Mouse (Mus musculus) midbrain, embryonic 11.5 days (tissue): ENCODE measurements around the gene Rdh7. TPM values are rescaled to one million over a fixed set of nuclear protein-coding genes. Genes with fewer than 3 reads are reported as not detected.

Source experiments
- ATAC-seq: fragments of 200-750 bp; cut with Nextera tagmentation; 2 replicates; pipeline ENCODE4 v1.8.0; 2017; ENCODE audit warnings: moderate TSS enrichment, moderate library complexity; ENCODE audit not compliant: low FRiP score
- DNase-seq: peaks from one replicate; pipeline ENCODE4 v3.0.0; 2015; ENCODE audit warnings: low spot score; ENCODE audit errors: missing footprints
- H3K27ac ChIP-seq: fragments of 300-500 bp; sonication (generic); 2 replicates; pipeline ENCODE4 v1.5.1; 2014; ENCODE audit warnings: low read depth, low read length
- H3K27me3 ChIP-seq: fragments of 300-500 bp; sonication (generic); 2 replicates; pipeline ENCODE4 v1.6.1; 2014; ENCODE audit warnings: mild to moderate bottlenecking, low read length, moderate library complexity, mixed read lengths; ENCODE audit not compliant: control insufficient read depth, insufficient read depth
- H3K36me3 ChIP-seq: fragments of 300-500 bp; sonication (generic); 2 replicates; pipeline ENCODE4 v1.6.1; 2014; ENCODE audit warnings: mild to moderate bottlenecking, low read length, moderate library complexity, mixed read lengths; ENCODE audit not compliant: control insufficient read depth, insufficient read depth
- H3K4me1 ChIP-seq: fragments of 300-500 bp; sonication (generic); 2 replicates; pipeline ENCODE4 v1.6.1; 2014; ENCODE audit warnings: low read length; ENCODE audit not compliant: control insufficient read depth, insufficient read depth
- H3K4me2 ChIP-seq: fragments of 300-500 bp; sonication (generic); 2 replicates; pipeline ENCODE4 v1.6.1; 2014; ENCODE audit warnings: mild to moderate bottlenecking, moderate library complexity
- H3K4me3 ChIP-seq: fragments of 300-500 bp; sonication (generic); 2 replicates; pipeline ENCODE4 v1.5.1; 2014; ENCODE audit warnings: low read depth, low read length
- H3K9ac ChIP-seq: fragments of 300-500 bp; sonication (generic); 2 replicates; pipeline ENCODE4 v1.6.1; 2014; ENCODE audit warnings: low read length
- H3K9me3 ChIP-seq: fragments of 300-500 bp; sonication (generic); 2 replicates; pipeline ENCODE4 v1.6.1; 2016; ENCODE audit warnings: low read length; ENCODE audit not compliant: control insufficient read depth
- WGBS: fragments of 180-500 bp; shearing (Covaris S2); extraction: QIAGEN DNeasy Blood & Tissue Kit; methylation state at CpG from one replicate; pipeline ENCODE4 v1.1.7; 2014; 5-methylcytosine and 5-hydroxymethylcytosine counted together
- polyA plus RNA-seq: library from polyadenylated mRNA; unstranded; fragments of >200 nt; fragmentation: Nextera tagmentation; extraction: Ambion mirVana; gene quantifications from 2 replicates; pipeline ENCODE4 v1.2.1, GENCODE M21; 2014

Rdh7 gene
- not detected in 2 replicates for polyA plus RNA-seq

- ATAC-seq (no peak), DNase-seq (no peak)
- no peak within 1 kb of the TSS for H3K4me2 ChIP-seq
- H3K4me3 ChIP-seq, result no peak within 1 kb of the TSS
- no peaks in the 10 kb centered on the region for H3K4me1 ChIP-seq
- H3K36me3 ChIP-seq, result no peaks in the 10 kb centered on the region
- H3K27ac ChIP-seq, result no peak within 1 kb of the TSS
- H3K9me3 ChIP-seq, result no peaks in the 10 kb centered on the region
- no peaks in the 10 kb centered on the region for H3K27me3 ChIP-seq
- H3K9ac ChIP-seq, result no peak within 1 kb of the TSS
Measured at GRCm38 (mm10) chr10:127888605-127889004, at the start of gene Rdh7. Gene Rdh7 (minus strand): TSS chr10:127888817.

DNA sequence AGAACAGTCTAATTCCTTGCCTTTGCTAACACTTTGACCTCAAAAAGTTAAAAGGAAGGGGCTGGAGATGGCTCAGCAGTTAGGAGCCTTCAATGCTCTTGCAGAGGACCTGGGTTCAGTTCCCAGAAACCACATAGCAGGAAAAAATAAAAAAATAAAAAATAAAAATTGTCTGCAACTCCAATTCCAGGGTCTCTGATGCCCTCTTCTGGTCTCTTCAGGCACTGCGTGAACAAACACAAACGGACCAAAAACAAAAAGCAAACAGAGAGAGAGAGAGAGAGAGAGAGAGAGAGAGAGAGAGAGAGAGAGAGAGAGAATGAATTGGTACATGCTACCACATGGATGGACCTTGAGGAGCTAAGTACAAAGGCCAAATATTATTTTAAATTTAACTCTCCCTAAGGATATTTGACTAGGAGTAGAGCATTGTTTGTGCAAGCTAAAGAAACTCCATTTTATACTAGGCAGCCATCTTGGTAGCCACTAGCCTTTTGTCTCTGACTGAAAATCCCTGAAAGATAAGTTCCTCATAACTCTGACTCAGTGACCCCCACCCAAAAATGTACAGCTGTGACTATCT is 48.9 kb upstream of the Rdh7 start:
- no peak for ATAC-seq

DNA sequence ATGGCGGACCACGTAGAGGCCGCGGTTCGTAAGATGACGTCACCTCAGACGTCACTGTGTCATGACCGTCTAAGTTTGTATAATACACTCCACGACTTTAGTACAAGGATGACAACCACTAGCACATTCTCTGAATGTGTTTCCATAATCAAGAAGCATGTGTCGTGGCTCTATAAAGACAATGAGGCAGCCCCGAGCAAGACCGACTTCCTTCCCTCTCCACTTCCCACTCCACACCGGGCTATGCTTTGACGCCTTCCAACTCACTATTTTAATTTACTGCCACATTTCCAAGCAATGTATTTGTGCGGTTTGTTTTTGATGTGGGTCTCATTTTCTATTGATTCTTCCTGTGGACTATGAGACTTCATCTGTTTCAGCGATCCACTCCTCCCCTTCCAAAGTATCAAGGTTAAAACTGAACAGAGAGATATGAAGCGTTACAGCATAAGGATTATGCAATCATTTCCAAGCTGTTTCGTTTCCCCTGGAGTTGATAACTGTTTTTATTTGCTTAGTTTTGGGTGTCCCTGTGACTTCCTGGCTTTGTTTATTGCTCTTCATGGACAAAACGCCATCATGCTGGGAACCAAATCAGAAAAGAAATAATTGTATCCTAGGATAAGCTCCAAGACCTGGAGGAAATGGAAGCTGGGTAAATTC is 48.3 kb upstream of the Rdh7 start:
- no peaks in the 10 kb centered on the region for H3K4me1 ChIP-seq
- H3K9me3 ChIP-seq, result no peaks in the 10 kb centered on the region
- ATAC-seq (no peak), DNase-seq (no peak)
- H3K9ac ChIP-seq, result no peak overlapping the region
- H3K27ac ChIP-seq, result no peak overlapping the region
- no peak overlapping the region for H3K4me3 ChIP-seq
- H3K36me3 ChIP-seq, result no peaks in the 10 kb centered on the region
- no peaks in the 10 kb centered on the region for H3K27me3 ChIP-seq
- WGBS, result 86% methylated on average over 19 of the region's 19 CpGs
- no peak overlapping the region for H3K4me2 ChIP-seq

More for the DNA sequence above, 48.9 kb upstream of the Rdh7 start:
- Histone ChIP-seq H3K4me1 (no peaks in the 10 kb centered on the region), H3K4me3 (no peak overlapping the region), H3K4me2 (no peak overlapping the region), H3K9ac (no peak overlapping the region), H3K27me3 (no peaks in the 10 kb centered on the region), H3K36me3 (no peaks in the 10 kb centered on the region), H3K27ac (no peak overlapping the region), H3K9me3 (no peaks in the 10 kb centered on the region)
- peak; percentile 91 for DNase-seq
- WGBS, result 4% methylated on average over 2 of the region's 2 CpGs

- DNase-seq (no peak), ATAC-seq (no peak)
- Histone ChIP-seq H3K4me1 (no peaks in the 10 kb centered on the region), H3K36me3 (no peaks in the 10 kb centered on the region), H3K4me3 (no peak overlapping the region), H3K27me3 (no peaks in the 10 kb centered on the region), H3K9me3 (no peaks in the 10 kb centered on the region), H3K27ac (no peak overlapping the region), H3K9ac (no peak overlapping the region), H3K4me2 (no peak overlapping the region)
- WGBS, result 87% methylated on average over 8 of the region's 8 CpGs
Measured at GRCm38 (mm10) chr10:127936271-127936670, 47.7 kb upstream of the Rdh7 start.

DNA sequence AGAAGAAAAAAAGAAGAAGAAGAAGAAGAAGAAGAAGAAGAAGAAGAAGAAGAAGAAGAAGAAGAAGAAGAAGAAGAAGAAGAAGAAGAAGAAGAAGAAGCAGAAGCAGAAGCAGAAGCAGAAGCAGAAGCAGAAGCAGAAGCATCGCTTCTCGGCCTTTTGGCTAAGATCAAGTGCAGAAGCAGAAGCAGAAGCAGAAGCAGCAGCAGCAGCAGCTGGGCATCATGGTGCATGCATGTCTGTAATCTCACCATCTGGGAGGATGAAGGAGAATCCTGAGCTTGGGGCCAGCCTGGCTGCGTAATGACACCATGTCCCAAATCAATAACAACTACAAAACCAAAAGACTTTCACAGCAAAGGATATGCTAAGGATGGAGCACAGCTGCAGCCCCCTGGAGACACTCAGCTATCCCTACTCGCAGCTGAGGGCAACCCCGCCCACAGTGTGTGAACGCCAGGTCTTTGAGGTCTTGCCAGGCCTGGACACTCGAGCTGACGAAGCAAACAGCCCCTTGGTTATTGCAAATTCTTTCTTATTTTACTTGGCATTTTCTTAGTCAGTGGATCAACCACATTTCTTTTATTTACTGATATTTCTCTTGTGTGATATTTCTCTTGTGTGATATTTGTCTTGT is 43.8 kb upstream of the Rdh7 start:
- 76% methylated on average over 8 of the region's 8 CpGs for WGBS
- Histone ChIP-seq H3K9ac (no peak overlapping the region), H3K4me1 (no peaks in the 10 kb centered on the region), H3K4me3 (no peak overlapping the region), H3K36me3 (no peaks in the 10 kb centered on the region), H3K27me3 (no peaks in the 10 kb centered on the region), H3K27ac (no peak overlapping the region), H3K9me3 (no peaks in the 10 kb centered on the region), H3K4me2 (no peak overlapping the region)
- DNase-seq (no peak), ATAC-seq (no peak)

- H3K4me2 ChIP-seq, result no peak overlapping the region
- DNase-seq (no peak), ATAC-seq (no peak)
- 86% methylated on average over 2 of the region's 2 CpGs for WGBS
- no peak overlapping the region for H3K9ac ChIP-seq
- no peak overlapping the region for H3K4me3 ChIP-seq
- no peaks in the 10 kb centered on the region for H3K4me1 ChIP-seq
- no peaks in the 10 kb centered on the region for H3K9me3 ChIP-seq
- no peaks in the 10 kb centered on the region for H3K27me3 ChIP-seq
- no peak overlapping the region for H3K27ac ChIP-seq
- H3K36me3 ChIP-seq, result no peaks in the 10 kb centered on the region
Measured at GRCm38 (mm10) chr10:127927737-127928136, 39.1 kb upstream of the Rdh7 start.

- Histone ChIP-seq H3K27me3 (no peaks in the 10 kb centered on the region), H3K4me1 (no peaks in the 10 kb centered on the region), H3K27ac (no peak overlapping the region), H3K4me2 (no peak overlapping the region), H3K9me3 (no peaks in the 10 kb centered on the region), H3K4me3 (no peak overlapping the region), H3K36me3 (no peaks in the 10 kb centered on the region), H3K9ac (no peak overlapping the region)
- no peak for DNase-seq
- 79% methylated on average over 7 of the region's 7 CpGs for WGBS
- no peak for ATAC-seq
Measured at GRCm38 (mm10) chr10:127924597-127925378, 36.2 kb upstream of the Rdh7 start.

- H3K27me3 ChIP-seq, result no peaks in the 10 kb centered on the region
- no peaks in the 10 kb centered on the region for H3K4me1 ChIP-seq
- no peak overlapping the region for H3K4me3 ChIP-seq
- H3K9me3 ChIP-seq, result no peaks in the 10 kb centered on the region
- no peak overlapping the region for H3K9ac ChIP-seq
- H3K27ac ChIP-seq, result no peak overlapping the region
- no peaks in the 10 kb centered on the region for H3K36me3 ChIP-seq
- no peak for DNase-seq
- ATAC-seq, result no peak
- WGBS, result 92% methylated on average over 8 of the region's 8 CpGs
- H3K4me2 ChIP-seq, result no peak overlapping the region
Measured at GRCm38 (mm10) chr10:127923024-127923423, 34.4 kb upstream of the Rdh7 start.

- no peaks in the 10 kb centered on the region for H3K4me1 ChIP-seq
Measured at GRCm38 (mm10) chr10:127922241-127922640, 33.6 kb upstream of the Rdh7 start.

More at GRCm38 (mm10) chr10:127922241-127922640, 33.6 kb upstream of the Rdh7 start:
- H3K4me2 ChIP-seq, result no peak overlapping the region
- no peak for ATAC-seq
- no peak overlapping the region for H3K9ac ChIP-seq
- no peaks in the 10 kb centered on the region for H3K27me3 ChIP-seq
- no peak overlapping the region for H3K27ac ChIP-seq
- no peak overlapping the region for H3K4me3 ChIP-seq
- DNase-seq, result peak; percentile 2
- no peaks in the 10 kb centered on the region for H3K9me3 ChIP-seq
- WGBS, result 85% methylated on average over 1 of the region's 1 CpGs
- no peaks in the 10 kb centered on the region for H3K36me3 ChIP-seq
